Mouse (Mus musculus) fat pad, adult 2 months (tissue): ENCODE measurements around the gene Tha1.

Experiments
- DNase-seq: peaks from one replicate; pipeline ENCODE4 v3.0.0-alpha.2; 2011; ENCODE audit warnings: low read depth, low spot score; ENCODE audit errors: extremely low read depth

Tha1 gene

GRCm38 (mm10) chr11:117881787-117882186 lies 8.5 kb upstream of the Tha1 start:
- DNase-seq = no peak

- no peak for DNase-seq
Observed at GRCm38 (mm10) chr11:117880977-117881358, 7.7 kb upstream of the Tha1 start.

- DNase-seq = no peak
Observed at GRCm38 (mm10) chr11:117880336-117880976, 7.2 kb upstream of the Tha1 start.

- no peak for DNase-seq
Observed at GRCm38 (mm10) chr11:117879676-117880075, 6.4 kb upstream of the Tha1 start.

GRCm38 (mm10) chr11:117878892-117879291 lies 5.6 kb upstream of the Tha1 start:
- DNase-seq = no peak

- DNase-seq = no peak
Observed at GRCm38 (mm10) chr11:117877917-117878745, 4.8 kb upstream of the Tha1 start.

- no peak for DNase-seq
Observed at GRCm38 (mm10) chr11:117875681-117876080, 2.4 kb upstream of the Tha1 start.

- no peak for DNase-seq
Observed at GRCm38 (mm10) chr11:117874419-117874818, 1.1 kb upstream of the Tha1 start.

- no peak for DNase-seq
Observed at GRCm38 (mm10) chr11:117871911-117872584, 1.2 kb downstream of the Tha1 start.

- no peak for DNase-seq
Observed at GRCm38 (mm10) chr11:117871376-117871775, 1.9 kb downstream of the Tha1 start.

GRCm38 (mm10) chr11:117870688-117871365 lies 2.5 kb downstream of the Tha1 start:
- no peak for DNase-seq

- DNase-seq = no peak
Observed at GRCm38 (mm10) chr11:117865988-117866387, 7.3 kb downstream of the Tha1 start.

GRCm38 (mm10) chr11:117864805-117865204 lies 8.5 kb downstream of the Tha1 start:
- DNase-seq = no peak

GRCm38 (mm10) chr11:117863174-117863856 lies 10.0 kb downstream of the Tha1 start:
- DNase-seq = no peak

GRCm38 (mm10) chr11:117860601-117861000 lies 12.7 kb downstream of the Tha1 start, which contains the start of gene Tmem235:
Tmem235 (plus strand) TSS chr11:117860752.
- no peak for DNase-seq

GRCm38 (mm10) chr11:117858392-117858791 lies 14.9 kb downstream of the Tha1 start:
- DNase-seq = no peak

GRCm38 (mm10) chr11:117857462-117857861 lies 15.8 kb downstream of the Tha1 start:
- no peak for DNase-seq

GRCm38 (mm10) chr11:117855975-117856374 lies 17.3 kb downstream of the Tha1 start:
- DNase-seq = no peak

GRCm38 (mm10) chr11:117855360-117855759 lies 17.9 kb downstream of the Tha1 start:
- DNase-seq = no peak

GRCm38 (mm10) chr11:117854241-117854640 lies 19.0 kb downstream of the Tha1 start:
- DNase-seq = no peak

GRCm38 (mm10) chr11:117852875-117853274 lies 20.4 kb downstream of the Tha1 start:
- no peak for DNase-seq
